Mouse (Mus musculus) mouse trophoblast stem cell (cell line): Measurements from ENCODE around the gene Slc16a11.
"Not testable (repeated sequence)": the region's sequence is repeated elsewhere in the genome, so short reads cannot be mapped to it uniquely, and the experiment has no call there.

Experiments
- in situ Hi-C, 2 experiments: fragments of 300-500 bp; cut with MseI, MboI; formaldehyde crosslinking; loops; 2 replicates in 1 of 2; 3 replicates in 1 of 2; pipeline ENCODE4 v1.15.1; 2025

The Slc16a11 gene

GRCm38 (mm10) chr11:70212423-70212822 lies at the start of gene Slc16a11:
Gene Slc16a11 (plus strand): TSS chr11:70212752.
- in situ Hi-C loops: no loop called here

- in situ Hi-C loops: no loop called here
Observed at GRCm38 (mm10) chr11:70165972-70166921, 46.3 kb upstream of the Slc16a11 start.

- in situ Hi-C loops: no loop called here
Observed at GRCm38 (mm10) chr11:70168136-70168535, 44.4 kb upstream of the Slc16a11 start.

GRCm38 (mm10) chr11:70169471-70169870 lies 43.1 kb upstream of the Slc16a11 start:
- in situ Hi-C loops: not testable (repeated sequence)

GRCm38 (mm10) chr11:70170291-70170690 lies 42.3 kb upstream of the Slc16a11 start:
- in situ Hi-C loops: loop anchor here in 1 of 2 experiments (5.0 kb wide), 1 partner anchor 37 kb away; no protein-coding TSS in a partner anchor

GRCm38 (mm10) chr11:70171181-70171580 lies 41.4 kb upstream of the Slc16a11 start:
- in situ Hi-C loops: loop anchor here in 1 of 2 experiments (5.0 kb wide), 1 partner anchor 36 kb away; no protein-coding TSS in a partner anchor

GRCm38 (mm10) chr11:70171847-70172246 lies 40.7 kb upstream of the Slc16a11 start:
- in situ Hi-C loops: loop anchor here in 1 of 2 experiments (5.0 kb wide), 1 partner anchor 35 kb away; no protein-coding TSS in a partner anchor

GRCm38 (mm10) chr11:70172298-70172697 lies 40.3 kb upstream of the Slc16a11 start:
- in situ Hi-C loops: loop anchor here in 1 of 2 experiments (5.0 kb wide), 1 partner anchor 35 kb away; no protein-coding TSS in a partner anchor

GRCm38 (mm10) chr11:70174491-70174890 lies 38.1 kb upstream of the Slc16a11 start:
- in situ Hi-C loops: loop anchor here in 1 of 2 experiments (5.0 kb wide), 1 partner anchor 33 kb away; no protein-coding TSS in a partner anchor

GRCm38 (mm10) chr11:70177647-70178046 lies 34.9 kb upstream of the Slc16a11 start:
- in situ Hi-C loops: no loop called here

GRCm38 (mm10) chr11:70178311-70178710 lies 34.2 kb upstream of the Slc16a11 start:
- in situ Hi-C loops: no loop called here

GRCm38 (mm10) chr11:70178756-70179155 lies 33.8 kb upstream of the Slc16a11 start:
- in situ Hi-C loops: no loop called here

GRCm38 (mm10) chr11:70179401-70179800 lies 33.2 kb upstream of the Slc16a11 start:
- in situ Hi-C loops: no loop called here

- in situ Hi-C loops: no loop called here
Observed at GRCm38 (mm10) chr11:70180496-70180895, 32.1 kb upstream of the Slc16a11 start.

- in situ Hi-C loops: no loop called here
Observed at GRCm38 (mm10) chr11:70185120-70185519, 27.4 kb upstream of the Slc16a11 start.

GRCm38 (mm10) chr11:70189319-70190134 lies 23.0 kb upstream of the Slc16a11 start:
- in situ Hi-C loops: no loop called here

GRCm38 (mm10) chr11:70191188-70191587 lies 21.4 kb upstream of the Slc16a11 start:
- in situ Hi-C loops: no loop called here

- in situ Hi-C loops: no loop called here
Observed at GRCm38 (mm10) chr11:70192157-70192556, 20.4 kb upstream of the Slc16a11 start.

- in situ Hi-C loops: no loop called here
Observed at GRCm38 (mm10) chr11:70193354-70194285, 18.9 kb upstream of the Slc16a11 start.

GRCm38 (mm10) chr11:70198332-70198731 lies 14.2 kb upstream of the Slc16a11 start:
- in situ Hi-C loops: no loop called here

- in situ Hi-C loops: no loop called here
Observed at GRCm38 (mm10) chr11:70199107-70199506, 13.4 kb upstream of the Slc16a11 start.
